Mouse (Mus musculus): Measurements from ENCODE around the gene Dnal4.
A peak's percentile ranks its signal among the peaks of the same experiment; 100 is the strongest.

The Dnal4 gene

DNA sequence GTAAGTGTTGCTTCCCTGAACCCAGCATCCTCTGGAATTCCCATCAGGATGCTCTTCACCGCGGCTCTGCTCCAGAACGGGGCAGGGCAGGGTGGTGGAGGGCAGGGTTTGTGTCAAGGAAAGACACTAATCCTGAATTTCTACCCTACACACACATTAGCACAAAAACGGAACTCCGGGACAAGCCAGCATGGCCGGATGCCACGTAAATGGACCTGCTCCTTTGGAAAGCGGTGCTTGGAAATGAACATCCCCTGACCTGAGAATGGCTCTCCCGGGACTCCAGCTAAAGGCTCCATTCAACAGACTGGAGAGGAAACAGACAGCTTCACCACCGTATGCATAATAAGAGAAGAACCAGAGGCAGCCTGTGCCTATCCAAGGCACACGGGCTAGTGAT lies 23.1 kb upstream of the Dnal4 start:
- DNase-seq (ENCODE audit: low read depth): no peak

DNA sequence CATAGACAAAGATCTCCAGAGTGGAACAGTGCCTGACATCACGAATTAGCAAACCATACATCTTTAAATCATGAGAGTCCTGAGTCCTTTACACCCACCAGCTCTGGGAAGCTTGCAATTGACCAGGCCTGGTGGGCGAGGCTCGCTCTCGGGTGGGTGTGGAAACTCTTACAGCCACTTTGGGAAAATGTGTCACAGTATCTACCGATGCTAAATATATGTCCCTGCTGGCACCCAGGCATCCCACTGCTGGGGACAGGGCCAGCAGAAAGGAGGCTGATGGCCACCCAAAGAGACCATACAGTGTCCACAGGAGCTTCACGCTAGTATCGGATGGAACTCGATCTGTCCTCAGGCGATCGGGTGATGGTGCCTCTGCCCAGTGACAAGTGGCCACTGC lies 20.9 kb upstream of the Dnal4 start:
- no peak for DNase-seq (ENCODE audit: low read depth)

DNA sequence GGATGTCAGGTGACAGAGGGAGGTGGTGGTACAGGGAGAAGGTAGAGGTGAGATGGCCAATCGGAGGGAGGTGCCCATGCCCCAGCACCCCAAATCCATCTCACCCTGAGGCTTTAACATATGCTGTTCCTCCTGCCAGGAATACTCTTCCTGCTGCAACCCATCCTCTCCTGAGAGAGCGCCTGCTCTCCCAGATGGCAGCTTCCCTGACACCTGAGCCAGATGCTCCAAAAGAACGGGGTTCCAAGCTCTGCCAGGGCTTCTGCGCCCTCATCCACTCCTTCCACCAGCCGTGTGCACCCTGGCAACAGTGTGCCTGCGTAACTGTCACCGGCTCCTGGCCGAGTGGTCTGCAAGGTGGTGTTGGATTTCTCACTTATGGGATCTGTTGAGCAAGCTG lies 20.0 kb upstream of the Dnal4 start:
- no peak for DNase-seq (ENCODE audit: low read depth)

DNA sequence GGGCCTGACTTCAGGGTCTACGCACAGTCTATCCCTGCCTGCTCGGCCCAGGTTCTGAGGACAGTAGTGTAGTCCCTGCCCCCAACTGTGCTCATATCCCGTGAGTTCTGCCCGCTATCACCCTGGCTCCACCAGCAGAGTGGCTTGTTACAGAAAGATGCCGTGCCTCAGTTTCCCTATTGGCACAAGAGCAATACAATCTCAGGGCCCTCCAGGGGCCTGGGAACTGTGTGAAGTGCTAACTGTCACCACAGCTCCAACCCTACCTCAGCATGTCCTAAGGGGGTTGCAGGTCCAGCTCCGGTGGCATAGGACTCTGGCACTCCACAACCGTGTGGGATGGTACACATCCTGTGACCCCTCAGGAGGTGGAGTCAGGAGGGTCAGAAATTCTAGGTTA lies 19.4 kb upstream of the Dnal4 start:
- no peak for DNase-seq (ENCODE audit: low read depth)

DNA sequence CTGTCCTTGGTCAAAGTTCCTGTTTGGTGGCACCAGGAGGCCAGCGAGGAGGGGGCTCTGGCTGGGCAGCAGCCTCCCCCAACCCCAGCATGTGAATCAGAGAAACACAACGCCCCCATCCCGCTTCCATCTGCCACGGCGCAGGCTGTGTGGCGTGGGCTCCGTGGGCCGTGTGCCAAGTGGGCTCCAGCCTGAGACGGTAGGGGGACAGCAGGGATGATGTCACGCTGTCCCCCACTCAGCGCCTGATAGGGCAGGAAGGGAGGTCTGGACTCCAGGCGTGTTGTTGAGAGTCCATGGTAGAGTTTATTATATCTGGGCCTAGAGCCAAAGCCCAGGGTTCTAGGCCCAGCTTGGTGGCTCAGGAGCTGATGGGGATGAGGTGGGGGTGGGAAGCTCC lies 18.6 kb upstream of the Dnal4 start:
- no peak for DNase-seq (ENCODE audit: low read depth)

DNA sequence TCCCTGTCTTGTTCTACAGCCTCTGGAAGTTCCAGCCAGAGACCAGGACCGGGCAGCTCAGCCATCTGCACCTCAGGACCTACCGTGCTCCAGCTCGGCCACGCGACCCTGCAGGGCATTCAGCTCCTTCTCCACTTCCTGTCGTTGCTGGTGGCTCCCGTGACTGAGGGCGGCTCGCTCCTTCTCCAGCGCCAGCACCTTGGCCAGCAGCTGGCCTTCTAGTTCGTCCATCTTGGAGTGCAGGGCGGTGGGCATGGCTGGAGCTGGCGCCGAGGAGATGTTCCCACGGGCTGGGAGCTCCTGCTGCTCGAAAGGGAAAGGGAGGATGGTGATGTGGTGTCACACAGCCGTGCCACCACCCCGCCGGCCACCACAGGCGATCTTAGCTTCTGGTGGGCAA lies 16.5 kb upstream of the Dnal4 start:
- no peak for DNase-seq (ENCODE audit: low read depth)

DNA sequence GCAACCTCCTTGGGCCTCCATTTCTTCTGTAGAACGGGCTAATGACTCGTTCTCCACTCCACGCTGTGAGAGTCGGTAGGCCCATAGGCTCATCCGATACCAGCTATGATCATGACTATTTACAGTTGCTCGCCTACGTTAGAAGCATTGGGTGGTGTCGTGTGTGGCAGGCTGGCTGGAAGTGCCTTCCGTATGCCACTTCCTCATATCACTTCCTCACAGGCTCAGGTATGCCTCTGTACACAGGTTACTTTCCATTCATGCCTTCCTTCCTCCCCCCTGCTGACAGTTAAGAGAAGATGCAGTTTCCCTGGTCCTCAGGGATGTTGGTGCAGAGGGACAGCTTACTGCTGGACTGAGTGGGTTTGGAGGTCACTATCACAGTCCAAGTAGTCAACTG lies 15.4 kb upstream of the Dnal4 start:
- DNase-seq (ENCODE audit: low read depth): no peak

DNA sequence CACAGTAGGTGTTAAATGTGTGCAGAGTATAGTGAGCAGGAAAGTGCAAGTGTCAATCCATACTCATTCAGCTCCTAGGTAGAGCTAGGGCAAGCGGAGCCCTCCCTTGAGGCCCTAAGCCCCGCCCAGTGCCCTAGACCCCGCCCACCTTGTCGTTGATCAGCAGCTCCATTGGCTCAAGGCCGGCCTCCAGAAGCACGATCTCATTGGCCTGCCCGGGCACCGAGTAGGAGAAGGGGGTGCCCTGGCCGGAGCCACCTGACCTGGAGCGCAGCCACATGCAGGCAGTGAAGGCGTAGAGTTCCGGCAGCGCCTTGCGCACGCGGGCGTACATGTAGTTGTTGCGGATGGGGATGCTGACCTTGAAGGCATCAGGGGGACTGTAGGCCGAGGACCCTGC lies 14.8 kb upstream of the Dnal4 start:
- DNase-seq (ENCODE audit: low read depth): no peak

DNA sequence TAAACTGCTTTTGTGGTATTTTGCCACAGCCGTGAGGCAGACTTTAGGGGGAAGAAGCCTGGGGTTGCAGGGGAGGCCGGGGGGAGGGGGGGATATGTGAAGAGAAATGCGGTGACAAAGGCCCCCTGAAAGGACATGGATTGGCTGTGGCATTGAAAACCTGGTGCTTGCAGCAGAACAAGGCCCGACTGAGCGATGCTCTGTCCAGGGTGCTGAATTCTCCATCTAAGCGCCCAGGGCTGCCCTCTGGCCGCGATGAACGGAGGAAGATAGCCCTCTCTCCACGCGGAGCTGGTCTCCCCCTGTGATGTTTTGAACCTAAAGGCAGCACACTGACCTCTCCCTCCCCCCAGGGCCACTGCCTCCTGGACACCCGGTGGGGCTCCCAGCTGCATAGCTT lies 13.9 kb upstream of the Dnal4 start:
- peak; percentile 69 for DNase-seq (ENCODE audit: low read depth)

DNA sequence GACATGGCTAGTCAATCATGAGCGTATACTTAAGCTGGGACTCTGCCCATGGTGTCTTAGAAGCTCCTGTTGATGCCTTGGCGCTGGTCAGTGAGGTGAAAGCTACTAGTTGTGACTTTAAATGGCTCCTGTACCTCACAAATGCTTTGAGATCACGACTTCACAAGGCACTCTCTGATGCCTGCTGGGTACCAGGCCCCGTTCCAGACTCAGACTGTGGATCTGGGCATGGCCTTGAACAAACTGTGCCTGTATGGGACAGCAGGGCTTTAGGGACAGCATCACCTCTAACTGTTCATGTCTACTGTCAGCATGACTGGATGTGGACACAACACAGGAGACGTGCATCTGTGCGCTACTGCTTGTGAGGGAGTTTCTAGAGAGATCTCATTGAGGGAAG lies 13.3 kb upstream of the Dnal4 start:
- DNase-seq (ENCODE audit: low read depth): no peak

DNA sequence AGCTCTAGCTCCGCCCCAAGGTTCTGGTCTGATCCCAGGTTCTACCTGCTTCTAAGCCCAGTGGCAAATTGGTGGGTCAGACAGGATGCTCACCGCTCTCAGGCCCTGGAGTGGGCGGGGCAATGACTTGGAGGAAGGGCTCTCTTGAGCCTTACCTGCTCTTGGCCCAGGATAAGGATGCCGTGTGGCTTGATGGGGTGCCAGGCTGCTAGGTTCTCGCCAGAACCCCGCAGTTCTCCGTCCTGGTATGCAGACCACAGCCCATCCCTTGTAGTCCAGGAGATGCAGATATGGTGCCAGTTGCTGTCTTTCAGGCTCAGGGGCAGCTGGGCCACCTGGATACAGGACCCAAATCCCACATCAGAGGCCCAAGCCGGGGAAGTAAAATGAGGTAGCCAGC lies 12.5 kb upstream of the Dnal4 start:
- DNase-seq (ENCODE audit: low read depth): no peak

DNA sequence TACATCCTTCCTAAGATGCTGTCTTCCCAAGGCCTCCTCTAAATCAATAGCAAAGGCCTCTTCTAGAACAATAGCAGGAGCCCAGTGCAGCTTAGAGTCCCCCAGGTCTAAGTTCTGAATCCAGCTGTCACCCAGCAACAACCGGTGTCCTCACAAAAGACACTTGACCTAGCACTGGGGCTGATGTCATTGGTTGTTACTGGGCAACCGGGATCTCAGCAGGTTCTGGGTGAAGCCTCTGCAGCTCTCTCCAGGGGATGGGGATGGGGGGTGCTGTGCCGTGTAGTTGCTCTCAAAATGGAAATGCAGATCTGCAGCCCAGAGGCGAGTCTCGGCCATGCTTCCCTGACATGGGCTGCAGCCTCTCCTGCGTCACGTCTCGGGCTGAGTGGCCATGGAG lies 10.2 kb upstream of the Dnal4 start:
- no peak for DNase-seq (ENCODE audit: low read depth)

DNA sequence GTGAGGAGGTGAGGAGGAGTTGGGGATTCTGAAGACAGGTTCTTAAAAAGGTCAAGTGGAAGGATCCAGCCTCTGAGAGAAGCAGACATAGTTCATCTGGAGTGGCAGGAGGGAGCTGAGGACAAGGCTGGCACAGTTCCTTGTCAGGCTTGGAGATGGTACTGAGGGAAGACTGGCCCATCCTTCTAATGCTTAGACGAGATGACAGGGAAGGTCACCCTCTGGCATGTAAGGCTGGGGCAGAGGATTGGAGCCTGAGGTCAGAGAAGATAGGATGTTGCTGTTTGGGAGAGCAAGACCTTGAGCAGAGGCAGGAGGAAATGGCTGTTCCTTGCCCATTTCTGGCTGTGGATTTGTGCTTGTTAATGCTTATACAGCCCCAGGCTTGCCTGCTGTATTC lies 7.4 kb upstream of the Dnal4 start:
- DNase-seq (ENCODE audit: low read depth): no peak

DNA sequence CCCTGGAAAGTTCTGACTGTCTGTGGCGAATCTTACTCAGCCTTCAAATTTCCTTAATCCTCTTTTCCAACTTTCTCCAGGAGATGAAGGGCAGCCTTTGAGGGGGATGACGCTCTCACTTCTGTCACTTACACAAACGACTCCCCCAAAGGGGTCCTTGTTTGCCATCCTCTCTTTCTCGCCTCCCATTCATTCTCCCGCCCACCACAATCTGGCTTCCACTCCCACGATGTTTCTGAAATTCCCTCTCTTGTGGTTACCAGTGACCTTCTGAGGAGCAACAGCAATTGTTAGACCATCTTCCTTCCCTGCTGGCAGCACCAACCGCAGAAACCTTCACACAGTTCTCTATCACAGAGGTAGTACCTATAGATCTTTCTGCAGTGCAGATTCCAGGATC lies 2.0 kb downstream of the Dnal4 start:
- no peak for DNase-seq (ENCODE audit: low read depth)

DNA sequence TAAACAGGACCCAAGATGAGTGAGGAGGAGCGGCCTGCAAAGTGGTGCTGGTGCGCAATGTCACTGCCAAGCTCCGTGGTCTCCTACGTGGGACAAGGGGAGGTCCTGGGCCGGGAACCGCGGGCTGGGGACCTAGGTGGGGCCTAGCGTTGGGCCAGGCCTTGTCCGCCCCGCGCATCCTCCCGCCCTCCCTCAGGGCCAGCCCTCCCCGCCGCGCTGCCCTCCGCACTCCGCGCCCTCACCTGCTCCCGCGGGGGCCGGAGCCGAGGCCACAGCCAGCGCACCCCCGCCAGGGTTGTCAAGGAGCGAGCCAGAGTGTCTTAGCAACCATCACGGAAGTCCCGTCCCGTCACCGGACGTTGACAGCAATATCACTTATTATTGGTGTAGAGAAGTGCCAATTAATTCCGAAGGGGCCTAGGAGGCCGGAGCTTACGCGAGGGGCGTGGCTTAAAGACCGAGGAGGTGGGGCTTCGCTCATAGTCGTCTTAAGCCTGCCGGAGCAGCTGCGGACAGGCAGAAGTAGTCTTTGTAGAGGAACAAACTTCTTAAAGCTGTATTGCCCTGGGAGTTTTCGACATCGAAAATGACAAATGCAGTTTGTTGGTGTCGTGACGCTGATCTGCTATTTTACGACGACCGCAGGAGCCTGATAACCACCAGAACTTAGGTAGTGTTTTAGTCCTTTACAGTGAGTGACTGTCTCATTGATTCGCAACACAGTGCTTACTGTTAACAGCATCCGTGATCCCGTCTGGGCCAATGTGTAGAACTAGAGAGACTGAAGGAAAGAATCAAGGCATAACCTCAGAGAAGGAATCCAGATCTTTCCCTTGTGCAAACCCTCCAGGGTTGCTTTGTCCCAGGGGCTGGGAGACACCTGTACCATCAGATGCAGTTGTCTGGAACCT lies 3.3 kb downstream of the Dnal4 start:
- DNase-seq (ENCODE audit: low read depth): peak; percentile 94

DNA sequence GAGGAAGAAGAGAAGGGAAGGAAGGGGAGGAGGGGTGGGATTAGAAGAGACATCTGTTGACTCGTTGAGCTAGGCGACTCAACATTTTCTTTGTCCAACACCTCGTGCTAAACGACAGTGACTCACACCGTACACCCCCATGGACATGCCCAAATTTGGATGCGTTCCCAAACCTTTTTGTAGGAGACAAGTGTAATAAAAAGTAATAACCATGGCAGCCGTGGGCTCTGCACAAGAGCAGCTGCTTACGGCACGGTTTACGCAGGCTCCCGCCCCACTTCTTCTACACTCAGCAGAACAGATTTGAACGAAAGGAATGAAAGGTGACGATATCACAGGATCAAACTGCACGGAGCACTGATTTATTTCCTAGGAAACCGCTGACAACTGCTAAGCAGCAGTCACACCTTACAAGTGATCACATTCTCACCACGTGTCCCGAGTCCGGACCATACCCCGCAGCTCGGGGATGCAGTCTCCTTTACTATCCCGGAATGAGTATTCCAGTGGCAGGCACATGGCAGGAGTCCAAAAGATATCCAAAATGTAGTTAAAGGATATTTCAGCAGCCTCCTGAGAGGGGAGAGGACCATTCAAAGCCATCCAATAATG lies 6.9 kb downstream of the Dnal4 start:
- DNase-seq (ENCODE audit: low read depth): no peak

DNA sequence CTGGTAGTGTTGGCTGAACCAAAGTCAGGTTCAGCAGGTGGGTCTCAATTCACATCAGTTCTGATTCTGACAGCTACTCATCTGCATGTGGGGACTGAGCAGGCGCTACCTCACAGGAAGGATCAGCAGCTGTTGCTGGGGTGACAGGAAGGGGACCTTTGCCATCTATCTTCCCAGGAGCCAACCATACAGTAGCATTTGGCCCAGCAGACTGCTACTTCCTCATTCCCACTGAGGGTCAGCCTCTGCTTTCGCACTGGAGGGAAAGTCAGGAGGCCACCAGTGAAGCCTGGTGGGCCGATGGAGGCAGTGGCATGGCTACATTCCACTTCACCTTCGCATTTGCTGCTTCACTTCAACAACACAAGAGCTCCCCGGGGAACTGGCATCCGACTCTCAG lies 9.3 kb downstream of the Dnal4 start:
- DNase-seq (ENCODE audit: low read depth): no peak

DNA sequence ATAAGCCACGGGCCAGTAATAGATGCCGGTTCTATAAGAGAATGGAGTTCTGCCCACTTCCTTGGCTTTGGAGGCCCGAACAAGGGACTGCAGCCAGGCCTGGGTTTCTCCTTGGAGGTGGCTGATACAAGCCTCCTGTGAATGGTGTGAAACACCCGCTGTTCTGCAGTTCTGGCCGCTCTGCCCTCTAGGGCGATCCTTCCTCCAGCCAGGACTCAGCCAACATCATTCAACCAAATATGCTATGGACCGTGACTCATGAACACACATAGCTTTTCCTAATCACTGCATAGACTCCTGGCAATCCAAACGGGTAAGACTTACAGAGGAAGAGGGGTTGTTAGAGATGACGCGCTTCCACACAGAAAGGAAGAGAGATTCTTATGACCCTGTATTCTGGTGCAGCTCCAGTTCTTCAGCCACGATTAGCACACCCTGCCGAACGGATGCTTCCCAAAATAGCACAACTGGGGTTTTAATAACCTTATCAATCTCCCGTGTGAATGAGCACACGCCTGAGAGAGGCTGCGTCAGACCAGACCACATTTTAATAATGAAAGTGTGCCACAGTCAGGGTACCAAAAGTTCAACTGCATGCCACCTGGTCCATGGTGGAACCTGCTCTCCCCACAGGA lies 10.2 kb downstream of the Dnal4 start:
- no peak for DNase-seq (ENCODE audit: low read depth)

DNA sequence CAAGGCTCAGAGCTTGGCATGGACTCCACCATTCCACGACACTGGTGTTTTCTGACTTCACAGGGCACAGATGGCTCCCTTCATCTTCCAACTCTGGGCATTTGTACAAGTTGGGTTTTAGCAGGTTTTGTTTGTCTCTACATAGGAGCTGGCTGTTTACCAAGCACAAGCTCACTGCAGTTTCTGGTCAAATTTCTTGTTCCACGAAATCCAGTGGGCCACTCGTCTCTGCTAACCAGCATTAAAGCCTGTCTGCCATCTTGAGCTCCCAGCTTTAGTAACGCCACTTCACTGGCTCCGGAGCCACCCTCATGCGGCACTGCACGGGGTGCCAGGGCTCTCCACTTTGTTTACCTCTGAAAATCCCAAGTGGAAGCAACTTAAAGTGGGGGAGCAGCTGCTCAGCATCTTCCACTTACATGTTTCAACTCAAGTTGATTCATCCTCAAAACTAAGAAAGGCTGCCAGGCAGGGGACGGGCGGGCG lies 11.0 kb downstream of the Dnal4 start:
- no peak for DNase-seq (ENCODE audit: low read depth)

DNA sequence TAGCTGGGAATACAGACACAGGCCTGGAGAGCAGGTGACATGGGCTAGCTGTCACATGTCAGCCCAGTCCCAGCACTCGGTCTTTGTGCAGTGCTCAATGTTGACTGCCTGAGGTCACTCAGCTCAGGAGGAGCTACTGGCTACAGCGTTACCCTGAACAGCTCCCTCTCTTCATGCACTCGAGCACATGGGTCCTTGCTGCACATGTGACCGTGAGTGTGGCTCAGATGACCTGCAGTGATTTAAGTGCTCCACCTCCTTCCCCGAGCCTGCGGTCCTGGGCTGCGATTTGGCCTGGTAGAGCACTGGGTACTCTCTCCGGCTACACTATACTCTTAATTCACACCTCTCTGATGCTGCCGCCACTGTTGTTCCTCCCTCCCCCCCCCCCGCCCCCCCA lies 11.5 kb downstream of the Dnal4 start:
- no peak for DNase-seq (ENCODE audit: low read depth)

DNA sequence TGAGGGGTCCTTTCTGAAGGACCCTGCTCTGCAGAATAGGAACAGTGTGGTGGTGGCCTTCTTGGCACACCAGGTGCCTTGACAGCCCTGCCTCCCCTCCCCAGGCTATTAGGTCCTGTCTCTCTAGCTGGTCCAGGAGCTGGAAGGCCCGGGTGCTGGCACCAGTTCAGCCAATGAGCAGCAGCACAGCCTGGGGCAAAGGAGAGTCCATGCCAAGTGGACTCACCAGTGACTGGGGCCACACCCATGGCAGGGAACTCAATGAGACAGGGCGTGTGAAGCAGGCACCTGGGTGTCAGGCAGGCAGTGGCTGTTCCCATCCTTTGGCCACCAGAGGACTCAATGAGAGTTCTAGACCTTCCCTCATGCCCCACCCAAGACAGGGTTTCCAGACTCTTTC lies 12.3 kb downstream of the Dnal4 start:
- no peak for DNase-seq (ENCODE audit: low read depth)

DNA sequence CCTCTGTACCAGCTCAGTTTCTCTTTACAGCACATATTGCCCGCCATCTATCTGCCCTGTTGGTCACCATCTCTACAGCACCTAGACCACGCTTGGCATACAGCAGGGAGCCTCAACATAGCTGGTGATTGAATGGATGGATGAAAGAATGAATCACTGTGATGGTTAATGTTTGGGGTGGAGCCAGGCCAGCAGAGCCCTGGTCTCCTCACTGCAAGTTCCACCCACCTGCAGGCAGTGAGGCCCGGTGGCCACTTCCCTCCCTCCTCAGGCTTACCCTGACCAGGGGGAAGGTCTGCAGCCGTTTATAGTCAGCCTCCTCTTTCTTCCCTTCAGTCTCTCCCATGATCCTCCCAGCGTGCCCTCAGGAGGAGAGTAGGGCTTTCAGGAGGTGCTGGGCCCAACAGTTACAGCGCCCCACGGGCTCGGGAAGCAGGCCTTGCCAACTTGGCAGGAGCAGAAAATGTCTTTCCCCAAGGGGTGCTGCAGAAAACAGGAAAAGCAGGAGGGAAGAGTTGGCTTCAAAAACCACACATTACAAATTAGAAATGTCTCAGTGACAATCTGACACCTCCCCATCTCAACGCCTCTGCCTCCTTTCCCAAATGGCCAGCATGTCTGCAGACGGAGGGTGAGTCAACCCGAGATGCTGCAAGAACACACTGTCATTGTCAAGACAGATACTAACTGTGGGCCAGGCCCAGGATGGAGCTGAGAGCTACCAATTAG lies 12.9 kb downstream of the Dnal4 start:
- no peak for DNase-seq (ENCODE audit: low read depth)

All from c-Kit-positive CD71-negative TER-119-negative erythroid progenitor cells, embryonic 14.5 days (primary cell).